Mouse (Mus musculus) CH12.LX (cell line): ENCODE measurements around the gene Spta1.

Source experiments
- CTCF ChIP-seq, 2 experiments: IDR thresholded peaks in 1 of 2; conservative IDR thresholded peaks in 1 of 2; 2 replicates each; pipeline ENCODE4 v1.5.1; 2011 to 2012; ENCODE audit warnings: low read depth in 2 of 2, low read length in 2 of 2, improper control_type of control experiment in 1 of 2, inconsistent platforms in 1 of 2, mild to moderate bottlenecking in 1 of 2, moderate library complexity in 1 of 2
- E2F4 ChIP-seq: IDR thresholded peaks from 2 replicates; pipeline ENCODE4 v1.6.1; 2011; ENCODE audit warnings: low read depth, low read length, improper control_type of control experiment; ENCODE audit not compliant: insufficient replicate concordance
- ELF1 ChIP-seq: IDR thresholded peaks from 2 replicates; pipeline ENCODE4 v1.6.1; 2014; ENCODE audit warnings: low read depth, mild to moderate bottlenecking, inconsistent platforms, low read length, improper control_type of control experiment
- ETS1 ChIP-seq: conservative IDR thresholded peaks from 2 replicates; pipeline ENCODE4 v1.6.1; 2012; ENCODE audit warnings: low read depth, mild to moderate bottlenecking, inconsistent platforms, low read length, improper control_type of control experiment, moderate library complexity
- GABPA ChIP-seq: IDR thresholded peaks from 2 replicates; pipeline ENCODE4 v1.6.1; 2012; ENCODE audit warnings: low read depth, low read length, improper control_type of control experiment, inconsistent platforms; ENCODE audit not compliant: insufficient replicate concordance
- IRF4 ChIP-seq: IDR thresholded peaks from 2 replicates; pipeline ENCODE4 v1.6.1; 2014; ENCODE audit warnings: low read depth, mild to moderate bottlenecking, inconsistent platforms, low read length, improper control_type of control experiment
- JUND ChIP-seq: conservative IDR thresholded peaks from 2 replicates; pipeline ENCODE4 v1.6.1; 2011; ENCODE audit warnings: low read depth, low read length, improper control_type of control experiment
- MXI1 ChIP-seq: IDR thresholded peaks from 2 replicates; pipeline ENCODE4 v1.6.1; 2011; ENCODE audit warnings: mild to moderate bottlenecking, low read depth, low read length, improper control_type of control experiment
- POLR2A ChIP-seq: IDR thresholded peaks from 2 replicates; pipeline ENCODE4 v1.6.1; 2011; ENCODE audit warnings: low read depth, mild to moderate bottlenecking, improper control_type of control experiment, low read length
- POLR2AphosphoS2 ChIP-seq: IDR thresholded peaks from 2 replicates; pipeline ENCODE4 v1.6.1; 2011; ENCODE audit warnings: low read depth, low read length, improper control_type of control experiment
- UBTF ChIP-seq: IDR thresholded peaks from 2 replicates; pipeline ENCODE4 v1.6.1; 2012; ENCODE audit warnings: low read depth, mild to moderate bottlenecking, inconsistent platforms, low read length, improper control_type of control experiment, moderate library complexity
- USF2 ChIP-seq: conservative IDR thresholded peaks from 2 replicates; pipeline ENCODE4 v1.6.1; 2011; ENCODE audit warnings: low read depth, low read length, improper control_type of control experiment

DNA sequence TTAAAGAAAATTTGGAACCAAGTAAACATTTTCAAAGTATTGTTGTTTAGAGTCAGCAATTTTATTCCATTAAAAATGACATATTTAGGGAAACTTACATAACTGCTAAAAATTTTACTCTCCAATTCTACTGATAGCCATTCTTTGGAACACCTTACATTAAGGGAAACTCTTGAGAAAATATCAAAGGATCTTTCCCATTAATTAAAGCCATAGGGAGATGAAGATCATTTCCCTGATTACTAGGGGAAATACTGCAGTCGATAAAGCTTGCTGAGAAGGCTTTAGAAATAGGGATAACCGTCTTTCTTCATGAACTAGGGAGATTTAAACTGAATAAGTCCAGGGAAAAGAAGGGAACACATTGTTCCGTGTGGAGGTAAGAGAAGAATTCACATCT, 41.4 kb upstream of the Spta1 start, which contains the start of gene Olfr424:
- TF ChIP-seq POLR2AphosphoS2: no peak
- TF ChIP-seq GABPA: no peak
- no peak for TF ChIP-seq MXI1
- no peak for TF ChIP-seq CTCF (conservative IDR thresholded peaks at IDR 0.05 in 1 of 2, IDR thresholded peaks at IDR 0.05 in 1 of 2; ENCODE audit: low read depth in 2 of 2, low read length in 2 of 2)
- TF ChIP-seq ETS1: no peak
- no peak for TF ChIP-seq UBTF
- TF ChIP-seq E2F4: no peak
- no peak for TF ChIP-seq POLR2A
- no peak for TF ChIP-seq JUND
- no peak for TF ChIP-seq IRF4
- TF ChIP-seq ELF1: no peak
- TF ChIP-seq USF2: no peak
